ENCODE assay signal across 8 mouse cellular contexts in genomic region chr3:66980111-66980975, GRCm38 (mm10). TPM values are rescaled to one million over a fixed set of nuclear protein-coding genes. Genes with fewer than 3 reads are reported as not detected.
DNase-seq lines count a peak whose midpoint lies in the region; ATAC-seq and TF ChIP-seq lines count a peak whose summit lies in the region.

No protein-coding gene starts in this region.

- TF ChIP-seq POLR2A in heart, adult 2 months (IDR thresholded peaks at IDR 0.05; ENCODE audit: insufficient read depth, low read depth, low read length), result no peak

- no peak for TF ChIP-seq CTCF in heart, adult 2 months (IDR thresholded peaks at IDR 0.05)

- TF ChIP-seq EP300 in heart, adult 2 months (IDR thresholded peaks at IDR 0.05; ENCODE audit: insufficient read depth, low read depth, low read length), result no peak

- no peak overlapping the region for H3K27ac ChIP-seq in heart, adult 2 months
- peak overlapping the region; percentile 60 for H3K27ac ChIP-seq in hindbrain, embryonic 15.5 days (replicated peaks)
- peak overlapping the region; percentile 84 for H3K27ac ChIP-seq in midbrain, embryonic 15.5 days

- H3K36me3 ChIP-seq in heart, adult 2 months (ENCODE audit: control insufficient read depth, insufficient read depth, low read length), result no peaks in the 10 kb centered on the region
- no peaks in the 10 kb centered on the region for H3K36me3 ChIP-seq in hindbrain, embryonic 15.5 days
- H3K36me3 ChIP-seq in midbrain, embryonic 15.5 days (replicated peaks), result no peaks in the 10 kb centered on the region

- H3K4me2 ChIP-seq in hindbrain, embryonic 15.5 days, result peak overlapping the region; percentile 53
- peak overlapping the region; percentile 61 for H3K4me2 ChIP-seq in midbrain, embryonic 15.5 days

- H3K9me3 ChIP-seq in hindbrain, embryonic 15.5 days, result no peaks in the 10 kb centered on the region
- no peaks in the 10 kb centered on the region for H3K9me3 ChIP-seq in midbrain, embryonic 15.5 days

- intact Hi-C loops in heart, adult 2 months (cut with DNase I), result loop anchor here (10.0 kb wide), 2 partner anchors 454 to 1456 kb away; partner anchors contain the start of genes Gfm1 and Tiparp
- intact Hi-C loops in heart, postnatal 14 days (cut with DNase I), result loop anchor here (10.0 kb wide), 1 partner anchor 284 kb away; no protein-coding TSS in a partner anchor

- no peak for DNase-seq in heart, adult 2 months
- no peak for DNase-seq in heart, postnatal 14 days
- peak; percentile 45 for DNase-seq in embryo, embryonic 10.5 days (ENCODE audit: low spot score)
- no peak for DNase-seq in thymus, adult 18-20 months
- no peak for DNase-seq in ovary, postnatal 36 days (ENCODE audit: low spot score)
- DNase-seq in adrenal gland, postnatal 36 days, result no peak

- H3K27me3 ChIP-seq in heart, adult 2 months (ENCODE audit: control insufficient read depth, insufficient read depth, low read length), result peaks cover 25% of the 10 kb centered on the region
- H3K27me3 ChIP-seq in hindbrain, embryonic 15.5 days, result peaks cover 46% of the 10 kb centered on the region
- peaks cover under 1% of the 10 kb centered on the region; the same call in 1 of the 2 replicates for H3K27me3 ChIP-seq in midbrain, embryonic 15.5 days (replicated peaks)

- H3K4me1 ChIP-seq in heart, adult 2 months (ENCODE audit: control insufficient read depth, insufficient read depth, low read length), result peaks cover 2% of the 10 kb centered on the region
- H3K4me1 ChIP-seq in hindbrain, embryonic 15.5 days (replicated peaks), result peaks cover 20% of the 10 kb centered on the region
- H3K4me1 ChIP-seq in midbrain, embryonic 15.5 days, result peaks cover 30% of the 10 kb centered on the region

- no peak overlapping the region for H3K9ac ChIP-seq in heart, adult 2 months (ENCODE audit: low read depth, low read length)
- peak overlapping the region; percentile 14; the same call in 1 of the 2 replicates for H3K9ac ChIP-seq in hindbrain, embryonic 15.5 days
- peak overlapping the region; percentile 63 for H3K9ac ChIP-seq in midbrain, embryonic 15.5 days

- ATAC-seq in hindbrain, embryonic 15.5 days (ENCODE audit: low FRiP score, low read depth), result no peak
- ATAC-seq in midbrain, embryonic 15.5 days (replicated peaks), result no peak

- 9% methylated on average over 29 of the region's 29 CpGs for WGBS in heart, adult 2 months
- 2% methylated on average over 29 of the region's 29 CpGs for WGBS in hindbrain, embryonic 15.5 days
- WGBS in midbrain, embryonic 15.5 days, result 2% methylated on average over 29 of the region's 29 CpGs

- peak overlapping the region; percentile 29; the same call in 1 of the 2 replicates for H3K4me3 ChIP-seq in heart, adult 2 months
- peak overlapping the region; percentile 33 for H3K4me3 ChIP-seq in hindbrain, embryonic 15.5 days
- peak overlapping the region; percentile 48 for H3K4me3 ChIP-seq in midbrain, embryonic 15.5 days

- H3K79me2 ChIP-seq in heart, adult 2 months (replicated peaks; ENCODE audit: control insufficient read depth, insufficient read depth, low read length), result no peaks in the 10 kb centered on the region

RNA-seq across cellular contexts. Expression of gene Rsrc1, which starts 0.8 kb away (rescaled TPM):
- 10 to 100 TPM; 10.6 to 11.0 TPM for total RNA-seq in heart, adult 2 months (2021)
- 2.4 and 4.0 TPM in 2 replicates for polyA plus RNA-seq in heart, adult 2 months (2012; rRNA removed)
- 10 to 100 TPM; 11.3 to 11.8 TPM for total RNA-seq in heart, postnatal 14 days (2021)
- 29.3 and 33.3 TPM in 2 replicates for polyA plus RNA-seq in hindbrain, embryonic 15.5 days (2015; fragmentation: Nextera tagmentation; extraction: Ambion mirVana)
- polyA plus RNA-seq in midbrain, embryonic 15.5 days (2015; fragmentation: Nextera tagmentation; extraction: Ambion mirVana), result 38.8 and 39.3 TPM in 2 replicates
- 10 to 100 TPM; 29.2 to 29.7 TPM for total RNA-seq in adrenal gland, postnatal 36 days (2021)

RNA-seq across cellular contexts. Expression of gene Shox2, which starts 1.2 kb away (rescaled TPM):
- total RNA-seq in heart, adult 2 months (2021), result under 1 TPM; 0.68 to 0.76 TPM
- polyA plus RNA-seq in heart, adult 2 months (2012; rRNA removed), result 1.00 and 2.0 TPM in 2 replicates
- total RNA-seq in heart, postnatal 14 days (2021), result 1 to 10 TPM; 1.0 to 1.8 TPM
- 23.6 and 37.9 TPM in 2 replicates for polyA plus RNA-seq in hindbrain, embryonic 15.5 days (2015; fragmentation: Nextera tagmentation; extraction: Ambion mirVana)
- polyA plus RNA-seq in midbrain, embryonic 15.5 days (2015; fragmentation: Nextera tagmentation; extraction: Ambion mirVana), result 56.1 and 58.6 TPM in 2 replicates
- total RNA-seq in adrenal gland, postnatal 36 days (2021), result 1 to 10 TPM; 1.4 to 3.7 TPM
